In genomic region chr2:163640493-163640892, GRCm38 (mm10) we compare ENCODE assay signal across 11 mouse cellular contexts. TPM values are rescaled to one million over a fixed set of nuclear protein-coding genes. Genes with fewer than 3 reads are reported as not detected.
A peak's percentile ranks its signal among the peaks of the same experiment; 100 is the strongest.
DNase-seq lines count a peak whose midpoint lies in the region; ATAC-seq and TF ChIP-seq lines count a peak whose summit lies in the region.
"Had no signal": no experiment of that assay in that cellular context is flagged by ENCODE, and none has a peak within 500 bp of the region (broad histone marks: within the 10 kb centered on the region; RNA-seq: fewer than 3 reads in every experiment).

No protein-coding gene starts in this region.

- no peak for TF ChIP-seq EP300 in lung, postnatal 0 days (IDR thresholded peaks at IDR 0.05)

- intact Hi-C loops in heart, postnatal 10 days (cut with DNase I), result no loop called here
- intact Hi-C loops in left cerebral cortex, postnatal 14 days (cut with DNase I), result no loop called here

- H3K9ac ChIP-seq in heart, embryonic 11.5 days (ENCODE audit: low read depth, low read length), result no peak overlapping the region
- no peak overlapping the region for H3K9ac ChIP-seq in lung, postnatal 0 days (replicated peaks; ENCODE audit: low read depth)
- H3K9ac ChIP-seq: midbrain, embryonic 12.5 days had no signal

- peaks cover 53% of the 10 kb centered on the region for H3K4me1 ChIP-seq in heart, embryonic 11.5 days (ENCODE audit: control insufficient read depth, insufficient read depth, low read length)
- peaks cover 21% of the 10 kb centered on the region; the same call in 1 of the 2 replicates for H3K4me1 ChIP-seq in lung, postnatal 0 days (ENCODE audit: insufficient read depth, low read depth, low read length)
- H3K4me1 ChIP-seq in brown adipose tissue, adult 24 weeks (ENCODE audit: control insufficient read depth, insufficient read depth, insufficient read length, low read length), result peaks cover 16% of the 10 kb centered on the region
- H3K4me1 ChIP-seq in forebrain, embryonic 10.5 days, result peaks cover 22% of the 10 kb centered on the region

- peak overlapping the region; percentile 14 for H3K4me2 ChIP-seq in heart, embryonic 11.5 days
- H3K4me2 ChIP-seq in lung, postnatal 0 days (replicated peaks; ENCODE audit: low read depth, low read length), result peak overlapping the region; percentile 35; the same call in 1 of the 2 replicates
- H3K4me2 ChIP-seq: midbrain, embryonic 12.5 days had no signal

- no peak for DNase-seq in heart, postnatal 10 days
- DNase-seq in lung, postnatal 0 days (ENCODE audit: low spot score), result no peak
- DNase-seq in lung, postnatal 10 days, result no peak
- DNase-seq in splenic B cell, adult 2 months (ENCODE audit: low read depth, low spot score), result peak; percentile 46
- no peak for DNase-seq in forebrain, embryonic 10.5 days (ENCODE audit: extremely low spot score, low spot score)
- DNase-seq in left cerebral cortex, postnatal 14 days (ENCODE audit: low spot score in 2 of 2), result no peak
- DNase-seq: spleen, adult 18-20 months had no signal

- no peaks in the 10 kb centered on the region for H3K27me3 ChIP-seq in heart, embryonic 11.5 days (ENCODE audit: control insufficient read depth, insufficient read depth, low read length)
- H3K27me3 ChIP-seq in lung, postnatal 0 days (replicated peaks; ENCODE audit: insufficient read depth, low read length), result no peaks in the 10 kb centered on the region
- H3K27me3 ChIP-seq in splenic B cell, adult 2 months (ENCODE audit: control insufficient read depth, insufficient read depth, low read length, poor library complexity, severe bottlenecking), result no peaks in the 10 kb centered on the region
- no peaks in the 10 kb centered on the region for H3K27me3 ChIP-seq in forebrain, embryonic 10.5 days (ENCODE audit: poor library complexity, severe bottlenecking)
- H3K27me3 ChIP-seq: midbrain, embryonic 12.5 days had no signal

- H3K4me3 ChIP-seq in heart, embryonic 11.5 days (ENCODE audit: low read depth, low read length), result no peak overlapping the region
- H3K4me3 ChIP-seq in lung, postnatal 0 days (ENCODE audit: low read depth, low read length), result no peak overlapping the region
- H3K4me3 ChIP-seq in brown adipose tissue, adult 24 weeks (ENCODE audit: insufficient read depth, low read depth, low read length), result peak overlapping the region; percentile 3; the same call in 1 of the 2 replicates
- H3K4me3 ChIP-seq in forebrain, embryonic 10.5 days, result no peak overlapping the region
- H3K4me3 ChIP-seq: midbrain, embryonic 12.5 days had no signal

- ATAC-seq in heart, embryonic 11.5 days (replicated peaks; ENCODE audit: insufficient number of reproducible peaks, low FRiP score, low TSS enrichment), result no peak
- ATAC-seq in lung, postnatal 0 days, result no peak
- ATAC-seq: hindbrain, embryonic 16.5 days had no signal

- peaks cover 4% of the 10 kb centered on the region for H3K36me3 ChIP-seq in heart, embryonic 11.5 days (ENCODE audit: control insufficient read depth, insufficient read depth, low read length)
- H3K36me3 ChIP-seq in lung, postnatal 0 days (ENCODE audit: insufficient read depth, low read length), result peaks cover 8% of the 10 kb centered on the region; the same call in 1 of the 2 replicates
- peaks cover 23% of the 10 kb centered on the region for H3K36me3 ChIP-seq in splenic B cell, adult 2 months (ENCODE audit: control insufficient read depth, insufficient read depth, low read length, poor library complexity, severe bottlenecking)
- H3K36me3 ChIP-seq in forebrain, embryonic 10.5 days (replicated peaks), result peaks cover 36% of the 10 kb centered on the region

- WGBS in heart, embryonic 11.5 days (ENCODE audit: insufficient replicate concordance), result 82% methylated on average over 3 of the region's 3 CpGs
- 55% methylated on average over 3 of the region's 3 CpGs for WGBS in lung, postnatal 0 days
- WGBS in forebrain, embryonic 10.5 days, result 87% methylated on average over 3 of the region's 3 CpGs

- peak; percentile 50 for TF ChIP-seq CTCF in lung, postnatal 0 days (IDR thresholded peaks at IDR 0.05)

- H3K27ac ChIP-seq in heart, embryonic 11.5 days (ENCODE audit: low read depth, low read length), result no peak overlapping the region
- no peak overlapping the region for H3K27ac ChIP-seq in lung, postnatal 0 days (ENCODE audit: low read length)
- peak overlapping the region; percentile 28; the same call in 1 of the 2 replicates for H3K27ac ChIP-seq in brown adipose tissue, adult 24 weeks (replicated peaks; ENCODE audit: low read depth, low read length)
- no peak overlapping the region for H3K27ac ChIP-seq in forebrain, embryonic 10.5 days
- H3K27ac ChIP-seq: midbrain, embryonic 12.5 days had no signal

- no peaks in the 10 kb centered on the region for H3K9me3 ChIP-seq in heart, embryonic 11.5 days (replicated peaks; ENCODE audit: control insufficient read depth, low read length)
- H3K9me3 ChIP-seq in lung, postnatal 0 days (ENCODE audit: low read length), result no peaks in the 10 kb centered on the region
- H3K9me3 ChIP-seq in forebrain, embryonic 10.5 days, result no peaks in the 10 kb centered on the region
- H3K9me3 ChIP-seq: midbrain, embryonic 12.5 days had no signal

RNA-seq across cellular contexts. Expression of gene Serinc3, which starts 4.4 kb away (rescaled TPM):
- polyA plus RNA-seq in heart, embryonic 11.5 days (2014; fragmentation: Nextera tagmentation; extraction: Ambion mirVana), result 77.5 and 79.0 TPM in 2 replicates
- total RNA-seq in heart, postnatal 10 days (2021), result 100 to 1,000 TPM; 327 to 358 TPM
- polyA plus RNA-seq in lung, postnatal 0 days (2015; fragmentation: Nextera tagmentation; extraction: Ambion mirVana), result 96.7 and 106 TPM in 2 replicates
- polyA plus RNA-seq in brown adipose tissue, adult 24 weeks (2012; ENCODE audit: insufficient read depth, insufficient read length, missing spikeins), result 113 and 134 TPM in 2 replicates
- 22.1 and 24.1 TPM in 2 replicates for polyA plus RNA-seq in forebrain, embryonic 10.5 days (2016; fragmentation: Nextera tagmentation; extraction: Ambion mirVana)
- 100 to 1,000 TPM; 221 to 248 TPM for total RNA-seq in left cerebral cortex, postnatal 14 days (2021)

RNA-seq across cellular contexts. Expression of gene Pkig, which starts 17.7 kb away (rescaled TPM):
- polyA plus RNA-seq in heart, embryonic 11.5 days (2014; fragmentation: Nextera tagmentation; extraction: Ambion mirVana), result 249 and 252 TPM in 2 replicates
- 100 to 1,000 TPM; 177 to 195 TPM for total RNA-seq in heart, postnatal 10 days (2021)
- polyA plus RNA-seq in lung, postnatal 0 days (2015; fragmentation: Nextera tagmentation; extraction: Ambion mirVana), result 95.2 and 106 TPM in 2 replicates
- 9.5 and 19.7 TPM in 2 replicates for polyA plus RNA-seq in brown adipose tissue, adult 24 weeks (2012; ENCODE audit: insufficient read depth, insufficient read length, missing spikeins)
- 212 and 215 TPM in 2 replicates for polyA plus RNA-seq in forebrain, embryonic 10.5 days (2016; fragmentation: Nextera tagmentation; extraction: Ambion mirVana)
- total RNA-seq in left cerebral cortex, postnatal 14 days (2021), result 100 to 1,000 TPM; 101 to 114 TPM

RNA-seq across cellular contexts. Expression of gene Ttpal, which starts 38.4 kb away (rescaled TPM):
- 28.2 TPM in 2 replicates for polyA plus RNA-seq in heart, embryonic 11.5 days (2014; fragmentation: Nextera tagmentation; extraction: Ambion mirVana)
- total RNA-seq in heart, postnatal 10 days (2021), result 10 to 100 TPM; 13.6 to 14.2 TPM
- 17.2 and 20.0 TPM in 2 replicates for polyA plus RNA-seq in lung, postnatal 0 days (2015; fragmentation: Nextera tagmentation; extraction: Ambion mirVana)
- 4.8 and 5.8 TPM in 2 replicates for polyA plus RNA-seq in brown adipose tissue, adult 24 weeks (2012; ENCODE audit: insufficient read depth, insufficient read length, missing spikeins)
- polyA plus RNA-seq in forebrain, embryonic 10.5 days (2016; fragmentation: Nextera tagmentation; extraction: Ambion mirVana), result 32.3 and 34.5 TPM in 2 replicates
- total RNA-seq in left cerebral cortex, postnatal 14 days (2021), result 10 to 100 TPM; 66.7 to 70.6 TPM
